Mouse (Mus musculus): ENCODE measurements around the gene Elp1.

GRCm38 (mm10) chr4:56771065-56771464 is 31.1 kb downstream of the Elp1 start:
- TF ChIP-seq CTCF (IDR thresholded peaks at IDR 0.05; ENCODE audit: low read depth, low read length) (no peak), GATA1 (IDR thresholded peaks at IDR 0.05; ENCODE audit: borderline replicate concordance, low read length) (no peak), TAL1 (conservative IDR thresholded peaks at IDR 0.05; ENCODE audit: low read depth, low read length) (no peak), POLR2AphosphoS5 (IDR thresholded peaks at IDR 0.05; ENCODE audit: insufficient replicate concordance, low read depth, low read length) (no peak)
